Mouse (Mus musculus): ENCODE measurements around the gene Ush1c. TPM values are rescaled to one million over a fixed set of nuclear protein-coding genes. Genes with fewer than 3 reads are reported as not detected.
A peak's percentile ranks its signal among the peaks of the same experiment; 100 is the strongest.
"Not testable (repeated sequence)": the region's sequence is repeated elsewhere in the genome, so short reads cannot be mapped to it uniquely, and the experiment has no call there.

Ush1c gene
- polyA plus RNA-seq, 1 experiment from 2014 or later = 0.11 TPM

DNA sequence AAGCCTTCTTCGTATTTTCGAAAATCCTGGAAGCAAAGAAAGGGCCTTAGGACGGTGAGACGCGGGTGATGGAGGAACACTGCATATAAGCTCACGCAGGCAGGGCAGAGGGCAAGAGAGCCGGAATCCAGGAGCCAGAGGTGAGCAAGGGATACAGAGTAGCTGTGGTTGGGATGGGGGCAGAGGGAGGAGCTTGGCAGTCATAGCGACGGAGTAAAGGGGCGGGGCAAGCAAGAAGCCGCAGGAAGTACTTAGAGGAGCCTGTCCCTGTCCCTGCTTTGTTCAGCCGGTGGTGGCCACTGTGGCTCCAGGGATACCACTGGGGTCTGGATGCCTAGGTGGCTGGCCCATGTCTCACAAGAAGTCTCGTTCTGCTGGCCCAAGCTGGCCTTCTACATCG lies 36.7 kb downstream of the Ush1c start:
- Histone ChIP-seq H3K4me2 (no peak overlapping the region), H3K4me3 (no peak overlapping the region), H3K27ac (no peak overlapping the region), H3K4me1 (no peaks in the 10 kb centered on the region), H3K9ac (no peak overlapping the region), H3K36me3 (no peaks in the 10 kb centered on the region), H3K9me3 (replicated peaks) (no peaks in the 10 kb centered on the region), H3K27me3 (replicated peaks) (peaks cover 6% of the 10 kb centered on the region; the same call in 1 of the 2 replicates)
- 21% methylated on average over 14 of the region's 14 CpGs for WGBS (ENCODE audit: insufficient replicate concordance)
- no peak for ATAC-seq

DNA sequence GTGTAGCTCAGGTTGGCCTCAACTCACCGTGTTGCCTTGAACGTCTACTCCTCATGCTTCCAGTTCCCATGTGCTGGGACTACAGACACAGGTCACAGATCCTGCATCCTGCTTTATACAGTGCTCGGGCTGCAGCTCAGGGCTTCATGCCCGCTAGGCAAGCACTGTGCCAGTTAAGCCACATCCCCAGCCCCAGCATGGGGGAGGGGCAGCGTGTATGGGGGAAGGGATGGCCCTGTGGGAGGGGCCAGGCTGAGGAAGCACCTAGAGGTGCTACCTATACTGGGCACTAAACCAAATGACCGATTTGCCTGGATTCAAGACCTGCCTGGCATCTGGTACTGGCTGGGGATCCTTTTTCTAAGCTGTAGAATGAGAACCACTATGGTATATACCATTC lies 38.3 kb downstream of the Ush1c start:
- no peaks in the 10 kb centered on the region for H3K9me3 ChIP-seq (replicated peaks)
- ATAC-seq = no peak

DNA sequence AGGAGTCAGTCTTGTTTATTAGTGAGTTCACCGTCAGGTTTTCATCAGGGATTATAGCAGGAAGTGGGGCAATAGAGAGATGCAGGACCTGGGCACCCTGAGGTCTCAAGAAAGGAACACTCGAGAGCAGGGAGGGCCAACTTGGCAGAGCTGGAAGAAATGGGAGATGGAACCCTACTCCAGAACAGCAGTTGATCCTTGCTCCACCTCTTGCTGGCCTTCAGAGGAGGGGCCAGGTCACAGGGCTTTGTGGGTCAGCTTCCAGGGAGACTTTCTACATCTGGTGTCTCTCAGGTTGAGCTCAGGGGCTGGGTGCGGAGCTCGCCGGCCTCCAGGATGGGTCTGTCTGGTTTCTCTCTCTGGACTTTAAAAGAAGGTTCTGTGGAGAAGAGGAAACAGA lies 42.9 kb downstream of the Ush1c start:
- no peak overlapping the region for H3K4me2 ChIP-seq
- no peaks in the 10 kb centered on the region for H3K9me3 ChIP-seq (replicated peaks)
- no peak for ATAC-seq
- H3K36me3 ChIP-seq = no peaks in the 10 kb centered on the region
- H3K27ac ChIP-seq = no peak overlapping the region
- no peaks in the 10 kb centered on the region for H3K4me1 ChIP-seq
- WGBS (ENCODE audit: insufficient replicate concordance) = 61% methylated on average over 5 of the region's 5 CpGs
- H3K27me3 ChIP-seq (replicated peaks) = peaks cover 6% of the 10 kb centered on the region; the same call in 1 of the 2 replicates
- H3K4me3 ChIP-seq = no peak overlapping the region
- no peak overlapping the region for H3K9ac ChIP-seq

More for the DNA sequence above, 38.3 kb downstream of the Ush1c start:
- Histone ChIP-seq H3K4me1 (no peaks in the 10 kb centered on the region), H3K27ac (no peak overlapping the region), H3K36me3 (no peaks in the 10 kb centered on the region), H3K4me2 (no peak overlapping the region), H3K27me3 (replicated peaks) (peaks cover 6% of the 10 kb centered on the region; the same call in 1 of the 2 replicates), H3K4me3 (no peak overlapping the region), H3K9ac (no peak overlapping the region)
- 53% methylated on average over 6 of the region's 6 CpGs for WGBS (ENCODE audit: insufficient replicate concordance)

DNA sequence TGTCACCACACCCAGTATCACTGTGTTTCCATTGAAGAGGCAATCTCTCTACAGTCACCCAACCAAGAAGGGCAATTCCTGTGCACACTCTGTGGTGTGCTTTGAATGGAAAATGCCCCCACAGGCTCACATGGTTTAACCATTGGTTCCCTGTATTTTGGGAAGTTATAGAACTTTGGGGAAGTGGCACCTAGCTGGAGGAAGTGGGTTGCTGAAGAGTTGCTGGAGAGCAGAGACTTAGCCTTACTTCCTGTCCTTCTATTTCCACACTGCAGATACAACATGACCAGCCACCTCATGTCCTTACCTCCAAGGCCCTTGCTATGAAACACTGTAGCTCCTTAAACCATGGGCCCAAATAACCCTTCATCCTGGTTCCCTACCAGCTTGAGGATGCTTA lies 54.1 kb downstream of the Ush1c start:
- H3K4me1 ChIP-seq = 0 out of 2 replicates have a peak, but pooled peaks cover 7% of the 10 kb centered on the region
- no peak for ATAC-seq
- no peak overlapping the region for H3K4me3 ChIP-seq

GRCm38 (mm10) chr7:46181590-46181989 lies 56.7 kb downstream of the Ush1c start:
- Histone ChIP-seq H3K4me3 (no peak overlapping the region), H3K9ac (no peak overlapping the region), H3K4me1 (0 out of 2 replicates have a peak, but pooled peaks cover 7% of the 10 kb centered on the region), H3K4me2 (no peak overlapping the region), H3K9me3 (replicated peaks) (no peaks in the 10 kb centered on the region), H3K27ac (no peak overlapping the region), H3K27me3 (replicated peaks) (peaks cover 55% of the 10 kb centered on the region), H3K36me3 (no peaks in the 10 kb centered on the region)
- WGBS (ENCODE audit: insufficient replicate concordance) = 3% methylated on average over 3 of the region's 3 CpGs
- ATAC-seq = no peak

More for the DNA sequence above, 54.1 kb downstream of the Ush1c start:
- Histone ChIP-seq H3K27ac (no peak overlapping the region), H3K9me3 (replicated peaks) (no peaks in the 10 kb centered on the region), H3K27me3 (replicated peaks) (peaks cover 30% of the 10 kb centered on the region), H3K36me3 (no peaks in the 10 kb centered on the region), H3K9ac (no peak overlapping the region), H3K4me2 (no peak overlapping the region)

DNA sequence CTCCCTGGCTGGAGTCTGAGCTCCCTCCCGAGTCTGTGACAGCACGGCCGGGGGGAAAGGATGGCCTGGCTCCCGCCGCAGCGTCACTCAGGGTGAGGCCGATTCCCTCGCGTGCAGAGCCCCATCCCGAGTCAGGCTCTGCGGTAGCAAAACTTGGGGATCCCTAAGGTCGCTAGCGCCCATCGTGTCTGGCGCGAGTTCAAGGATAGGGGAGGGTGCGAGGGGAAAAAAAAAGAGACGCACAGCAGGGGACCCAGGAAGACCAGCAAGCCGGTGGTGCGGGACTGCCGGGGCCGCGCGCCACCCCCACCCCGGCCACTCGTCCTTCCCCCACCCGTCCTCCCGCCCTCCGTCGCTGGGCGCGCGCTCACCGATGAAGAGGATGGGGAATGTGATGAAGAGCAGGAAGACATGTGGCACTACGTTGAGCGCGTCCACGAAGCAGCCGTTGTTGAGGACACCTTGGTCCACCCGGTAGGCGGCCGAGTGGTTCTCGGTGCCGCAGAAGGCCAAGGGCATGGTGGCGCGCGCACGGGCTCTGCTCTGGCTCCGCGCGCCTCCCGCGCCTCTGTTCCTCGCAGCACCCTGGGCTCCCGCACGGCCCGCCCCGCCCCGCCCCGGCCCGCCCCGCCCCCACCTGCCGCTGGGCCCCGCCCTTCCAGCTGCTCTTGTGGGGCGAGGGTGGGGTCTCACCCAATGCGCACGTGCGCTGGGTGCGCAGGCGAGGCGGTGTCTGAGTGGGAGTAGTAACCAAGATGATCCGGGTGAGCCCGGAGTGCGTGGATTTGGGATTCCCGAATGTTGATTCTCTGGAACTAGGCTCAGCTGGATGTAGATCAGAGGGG lies 58.6 kb downstream of the Ush1c start, which contains the start of gene Abcc8:
Gene Abcc8, minus strand, starts transcription at position 603 of the 845 bp plus-strand sequence.
- H3K27me3 ChIP-seq (replicated peaks) = peaks cover 60% of the 10 kb centered on the region
- peak within 1 kb of the TSS; percentile 57 for H3K4me2 ChIP-seq
- H3K4me3 ChIP-seq = peak within 1 kb of the TSS; percentile 36
- 3% methylated on average over 72 of the region's 75 CpGs for WGBS (ENCODE audit: insufficient replicate concordance)
- no peaks in the 10 kb centered on the region for H3K36me3 ChIP-seq
- H3K9ac ChIP-seq = no peak within 1 kb of the TSS
- no peak for ATAC-seq
- no peak within 1 kb of the TSS for H3K27ac ChIP-seq
- H3K9me3 ChIP-seq (replicated peaks) = no peaks in the 10 kb centered on the region
- H3K4me1 ChIP-seq = 0 out of 2 replicates have a peak, but pooled peaks cover 7% of the 10 kb centered on the region

GRCm38 (mm10) chr7:46168980-46169379 lies 69.3 kb downstream of the Ush1c start:
- not testable (repeated sequence) for H3K27me3 ChIP-seq (replicated peaks); H3K9ac ChIP-seq; H3K4me3 ChIP-seq; H3K36me3 ChIP-seq; H3K27ac ChIP-seq; H3K4me2 ChIP-seq; H3K4me1 ChIP-seq; ATAC-seq; H3K9me3 ChIP-seq (replicated peaks)
- 63% methylated on average over 1 of the region's 1 CpGs for WGBS (ENCODE audit: insufficient replicate concordance)

DNA sequence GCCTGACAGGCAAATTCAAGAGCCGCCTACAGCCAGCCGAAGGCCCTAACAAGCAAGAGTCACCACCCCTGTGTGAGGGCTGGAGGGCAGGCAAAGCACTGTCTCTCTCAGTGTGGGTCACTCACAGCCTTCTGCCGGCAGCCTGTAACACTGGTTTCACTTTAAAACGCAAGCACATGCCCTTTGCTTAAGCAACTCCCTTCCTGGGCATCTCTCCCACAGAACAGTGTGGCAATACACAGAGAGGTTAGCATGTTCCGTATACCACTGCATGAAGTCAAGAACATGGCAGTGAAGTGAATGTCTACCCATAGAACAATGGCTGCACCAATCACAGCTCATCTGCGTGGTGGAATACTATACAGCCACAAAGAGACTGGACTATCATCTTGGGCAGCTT lies 69.9 kb downstream of the Ush1c start:
- no peak overlapping the region for H3K27ac ChIP-seq
- H3K9me3 ChIP-seq (replicated peaks) = no peaks in the 10 kb centered on the region
- no peak overlapping the region for H3K4me2 ChIP-seq
- H3K4me1 ChIP-seq = no peaks in the 10 kb centered on the region
- 77% methylated on average over 6 of the region's 6 CpGs for WGBS (ENCODE audit: insufficient replicate concordance)
- no peak overlapping the region for H3K4me3 ChIP-seq
- H3K9ac ChIP-seq = no peak overlapping the region
- no peaks in the 10 kb centered on the region for H3K27me3 ChIP-seq (replicated peaks)
- no peak for ATAC-seq
- no peaks in the 10 kb centered on the region for H3K36me3 ChIP-seq

GRCm38 (mm10) chr7:46167901-46168300 lies 70.4 kb downstream of the Ush1c start:
- Histone ChIP-seq H3K4me2 (no peak overlapping the region), H3K27ac (no peak overlapping the region), H3K36me3 (no peaks in the 10 kb centered on the region), H3K9me3 (replicated peaks) (no peaks in the 10 kb centered on the region), H3K27me3 (replicated peaks) (no peaks in the 10 kb centered on the region), H3K4me1 (no peaks in the 10 kb centered on the region), H3K9ac (no peak overlapping the region), H3K4me3 (no peak overlapping the region)
- ATAC-seq = no peak
- 80% methylated on average over 7 of the region's 7 CpGs for WGBS (ENCODE audit: insufficient replicate concordance)

- ATAC-seq = no peak
- WGBS (ENCODE audit: insufficient replicate concordance) = 80% methylated on average over 11 of the region's 11 CpGs
- Histone ChIP-seq H3K4me1 (no peaks in the 10 kb centered on the region), H3K36me3 (no peaks in the 10 kb centered on the region), H3K9me3 (replicated peaks) (no peaks in the 10 kb centered on the region), H3K4me3 (no peak overlapping the region), H3K9ac (no peak overlapping the region), H3K4me2 (no peak overlapping the region), H3K27ac (no peak overlapping the region), H3K27me3 (replicated peaks) (no peaks in the 10 kb centered on the region)
Observed at GRCm38 (mm10) chr7:46165876-46166275, 72.4 kb downstream of the Ush1c start.

DNA sequence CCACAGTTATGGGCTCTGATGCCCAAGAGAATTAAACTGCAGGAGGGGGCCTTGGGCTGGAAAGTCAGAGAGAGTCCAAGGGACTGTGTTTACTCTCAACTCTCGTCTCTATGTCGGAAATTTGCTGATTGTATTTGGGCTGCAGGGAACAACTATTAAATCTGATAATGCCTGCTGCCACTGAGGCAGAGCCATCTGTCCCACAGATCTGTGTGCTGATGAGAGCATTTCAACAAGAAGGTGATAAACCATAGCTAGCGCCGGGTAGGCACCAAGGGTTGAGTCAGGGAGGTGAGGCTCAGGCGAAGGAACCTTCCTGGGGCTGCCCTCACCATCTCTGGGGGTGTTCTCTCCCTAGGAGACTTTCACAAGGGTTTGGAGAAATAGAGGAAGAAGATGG lies 75.6 kb downstream of the Ush1c start:
- Histone ChIP-seq H3K4me3 (no peak overlapping the region), H3K36me3 (no peaks in the 10 kb centered on the region), H3K4me1 (no peaks in the 10 kb centered on the region), H3K9ac (no peak overlapping the region), H3K4me2 (no peak overlapping the region), H3K9me3 (replicated peaks) (no peaks in the 10 kb centered on the region), H3K27me3 (replicated peaks) (no peaks in the 10 kb centered on the region), H3K27ac (no peak overlapping the region)
- WGBS (ENCODE audit: insufficient replicate concordance) = 62% methylated on average over 5 of the region's 5 CpGs
- ATAC-seq = no peak

- Histone ChIP-seq H3K9ac (no peak overlapping the region), H3K27ac (no peak overlapping the region)
Observed at GRCm38 (mm10) chr7:46162132-46162727, 76.1 kb downstream of the Ush1c start.

More at GRCm38 (mm10) chr7:46162132-46162727, 76.1 kb downstream of the Ush1c start:
- no peak for ATAC-seq
- Histone ChIP-seq H3K4me3 (no peak overlapping the region), H3K4me2 (no peak overlapping the region), H3K4me1 (no peaks in the 10 kb centered on the region), H3K36me3 (no peaks in the 10 kb centered on the region), H3K9me3 (replicated peaks) (no peaks in the 10 kb centered on the region), H3K27me3 (replicated peaks) (no peaks in the 10 kb centered on the region)
- 65% methylated on average over 11 of the region's 11 CpGs for WGBS (ENCODE audit: insufficient replicate concordance)

Data from liver, embryonic 12.5 days (tissue).